Mouse (Mus musculus): ENCODE results near the gene Psmb10. TPM values are rescaled to one million over a fixed set of nuclear protein-coding genes. Genes with fewer than 3 reads are reported as not detected.

The Psmb10 gene
- total RNA-seq, 2 experiments from 2014 or later, result 17.9 to 26.1 TPM

GRCm38 (mm10) chr8:105890870-105891269, 47.4 kb downstream of the Psmb10 start:
- intact Hi-C loops (cut with DNase I), result loop anchor here (5.0 kb wide), 1 partner anchor 41 kb away; the partner anchor contains the start of gene Ctrl

GRCm38 (mm10) chr8:105889756-105890465, 48.3 kb downstream of the Psmb10 start:
- intact Hi-C loops (cut with DNase I), result loop anchor here (5.0 kb wide), 1 partner anchor 42 kb away; the partner anchor contains the start of gene Ctrl
- no peak overlapping the region for H3K4me3 ChIP-seq
- peak overlapping the region; percentile 73 for H3K27ac ChIP-seq
- TF ChIP-seq CTCF (IDR thresholded peaks at IDR 0.05), result no peak
- no peak for DNase-seq

More at GRCm38 (mm10) chr8:105890870-105891269, 47.4 kb downstream of the Psmb10 start:
- no peak overlapping the region for H3K4me3 ChIP-seq
- DNase-seq, result peak; percentile 72
- no peak for TF ChIP-seq CTCF (IDR thresholded peaks at IDR 0.05)
- H3K27ac ChIP-seq, result peak overlapping the region; percentile 73

Small RNAs within 50 kb of the gene (microRNA-seq; reads per million reads assigned to microRNA genes)
- gene Mir7074, result not detected

Other genes with a start within 250 kb of the Psmb10 start
- 1 to 10 TPM; 4.2 to 5.3 TPM for gene Acd, start 237.3 kb downstream of the Psmb10 start, total RNA-seq (2021)
- 1 to 10 TPM; 5.0 to 6.0 TPM for gene Pard6a, start 237.3 kb downstream of the Psmb10 start, total RNA-seq (2021)
- not detected for gene 4933405L10Rik, start 230.8 kb downstream of the Psmb10 start, total RNA-seq (2021)
- gene Enkd1, start 230.2 kb downstream of the Psmb10 start, total RNA-seq (2021), result under 1 TPM; 0.47 to 0.69 TPM
- gene Gfod2, start 179.8 kb downstream of the Psmb10 start, total RNA-seq (2021), result 1 to 10 TPM; 7.2 to 7.4 TPM
- 10 to 100 TPM; 23.0 to 24.3 TPM for gene Ranbp10, start 111.1 kb downstream of the Psmb10 start, total RNA-seq (2021)
- gene Tsnaxip1, start 110.7 kb downstream of the Psmb10 start, total RNA-seq (2021), result not detected
- 1 to 10 TPM; 1.0 to 1.8 TPM for gene Cenpt, start 85.2 kb downstream of the Psmb10 start, total RNA-seq (2021)
- 10 to 100 TPM; 21.9 to 25.0 TPM for gene Thap11, start 83.3 kb downstream of the Psmb10 start, total RNA-seq (2021)
- 10 to 100 TPM; 39.2 to 43.4 TPM for gene Nutf2, start 77.9 kb downstream of the Psmb10 start, total RNA-seq (2021)
- 10 to 100 TPM; 19.7 TPM for gene Edc4, start 57.6 kb downstream of the Psmb10 start, total RNA-seq (2021)
- gene Nrn1l, start 44.9 kb downstream of the Psmb10 start, total RNA-seq (2021), result under 1 TPM in 1 of 2 experiments, not detected in 1; 0.95 TPM
- gene Pskh1, start 38.0 kb downstream of the Psmb10 start, total RNA-seq (2021), result 10 to 100 TPM; 11.3 to 12.8 TPM
- not detected for gene Ctrl, start 4.6 kb downstream of the Psmb10 start, total RNA-seq (2021)
- gene Lcat, start 4.9 kb upstream of the Psmb10 start, total RNA-seq (2021), result under 1 TPM; 0.23 to 0.33 TPM
- gene Slc12a4, start 27.7 kb upstream of the Psmb10 start, total RNA-seq (2021), result 10 to 100 TPM in 1 of 2 experiments, 1 to 10 TPM in 1; 9.1 to 14.3 TPM
- under 1 TPM in 1 of 2 experiments, not detected in 1; 0.17 TPM for gene Dpep3, start 41.0 kb upstream of the Psmb10 start, total RNA-seq (2021)
- gene Dus2, start 52.9 kb upstream of the Psmb10 start, total RNA-seq (2021), result 10 to 100 TPM in 1 of 2 experiments, 1 to 10 TPM in 1; 9.0 to 11.5 TPM
- gene Dpep2nb, start 67.5 kb upstream of the Psmb10 start, total RNA-seq (2021), result not detected
- gene Ddx28, start 73.4 kb upstream of the Psmb10 start, total RNA-seq (2021), result 10 to 100 TPM; 10.4 to 10.7 TPM
- 10 to 100 TPM; 24.9 to 28.7 TPM for gene Nfatc3, start 120.4 kb upstream of the Psmb10 start, total RNA-seq (2021)
- not detected for gene Esrp2, start 198.5 kb upstream of the Psmb10 start, total RNA-seq (2021)
- gene Pla2g15, start 212.0 kb upstream of the Psmb10 start, total RNA-seq (2021), result 1 to 10 TPM; 3.5 TPM
- gene Slc7a6, start 230.4 kb upstream of the Psmb10 start, total RNA-seq (2021), result 10 to 100 TPM; 10.5 to 11.5 TPM

Measured in gastrocnemius, adult 2 months (tissue).